Mouse (Mus musculus) adrenal gland (tissue): Measurements from ENCODE around the gene Flt4.
"Not testable (repeated sequence)": the region's sequence is repeated elsewhere in the genome, so short reads cannot be mapped to it uniquely, and the experiment has no call there.

Source experiments
- intact Hi-C: fragments of 180-260 bp; cut with DNase I; formaldehyde crosslinking; loops from one replicate; pipeline ENCODE4 v1.15.1; 2025
- long read RNA-seq, 2 experiments: library from polyadenylated mRNA; unstranded; transcript quantifications; one replicate each; pipeline ENCODE4 v2.0.0; 2020; ENCODE audit warnings: borderline replicate concordance in 1 of 2; ENCODE audit not compliant: insufficient replicate concordance in 1 of 2

The Flt4 gene
- long read RNA-seq, experiment 1 = 0 reads
- long read RNA-seq, experiment 2, partial matches to known transcripts = 2 of 2 reads
- long read RNA-seq, experiment 2, other reads (novel, unspliced or antisense) = 0 of 2 reads

DNA sequence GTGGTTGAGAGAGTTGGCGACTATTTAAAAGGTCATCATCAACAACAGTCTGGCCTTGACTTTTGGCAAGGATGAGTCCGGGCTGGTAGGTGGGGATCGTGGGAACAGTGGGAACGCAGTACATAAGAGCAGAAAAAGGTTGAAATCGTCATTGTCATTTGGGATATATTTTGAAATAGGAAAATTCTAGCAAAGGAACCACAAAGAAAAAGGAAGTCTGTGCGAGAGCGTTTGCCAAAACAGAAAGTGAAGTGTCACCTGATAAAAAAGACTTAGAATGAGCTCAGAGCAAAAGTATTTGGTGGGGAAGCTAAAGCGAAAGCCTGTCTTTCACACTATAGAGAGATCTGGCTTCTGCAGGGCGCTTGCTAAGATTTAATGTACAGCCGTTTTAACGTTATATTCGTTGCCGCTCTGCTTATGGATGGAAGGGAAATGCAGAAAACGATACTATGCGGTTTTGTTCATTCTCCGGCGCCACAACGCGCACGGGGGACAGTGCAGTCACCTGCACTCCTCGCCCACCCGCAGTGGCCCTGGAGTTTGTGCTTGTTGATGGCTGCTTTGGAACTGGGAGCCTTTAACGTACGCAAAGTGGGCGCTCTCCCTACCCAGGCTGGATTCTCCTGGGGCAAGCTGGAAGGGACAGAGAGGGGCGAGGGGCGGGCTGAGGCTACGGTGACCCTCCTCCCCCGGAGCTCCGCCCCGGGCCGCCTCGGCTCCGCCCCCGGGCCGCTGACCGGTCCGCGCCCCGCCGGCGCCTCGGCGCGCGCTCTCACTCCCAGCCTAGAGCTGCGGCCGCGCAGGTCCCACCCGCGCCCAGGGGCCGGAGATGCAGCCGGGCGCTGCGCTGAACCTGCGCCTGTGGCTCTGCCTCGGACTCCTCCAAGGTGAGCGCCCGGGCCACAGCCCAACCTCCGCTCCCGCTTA, at the start of gene Flt4:
Gene Flt4 (plus strand): TSS at position 326 of the 930 bp plus-strand sequence.
- intact Hi-C loops = not testable (repeated sequence)

DNA sequence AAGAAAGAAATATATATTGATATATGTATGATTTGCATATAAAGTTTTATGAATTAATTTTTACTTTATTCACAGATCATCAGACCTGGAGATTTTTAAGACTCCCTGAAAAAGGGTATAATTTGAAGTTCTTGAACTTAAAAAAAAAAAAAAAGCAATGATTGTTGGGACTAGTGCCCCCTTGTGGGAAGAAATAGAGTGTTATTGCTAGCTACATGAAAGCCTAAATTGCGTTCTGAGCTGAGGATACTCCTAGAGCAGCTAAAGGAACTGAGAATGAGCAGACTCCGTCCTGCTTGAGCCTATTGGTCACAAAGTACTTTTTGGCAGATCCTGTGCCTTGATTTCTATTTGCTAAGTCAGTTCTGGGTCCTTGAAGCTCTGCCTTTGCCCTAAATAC, 34.0 kb upstream of the Flt4 start:
- intact Hi-C loops = not testable (repeated sequence)

DNA sequence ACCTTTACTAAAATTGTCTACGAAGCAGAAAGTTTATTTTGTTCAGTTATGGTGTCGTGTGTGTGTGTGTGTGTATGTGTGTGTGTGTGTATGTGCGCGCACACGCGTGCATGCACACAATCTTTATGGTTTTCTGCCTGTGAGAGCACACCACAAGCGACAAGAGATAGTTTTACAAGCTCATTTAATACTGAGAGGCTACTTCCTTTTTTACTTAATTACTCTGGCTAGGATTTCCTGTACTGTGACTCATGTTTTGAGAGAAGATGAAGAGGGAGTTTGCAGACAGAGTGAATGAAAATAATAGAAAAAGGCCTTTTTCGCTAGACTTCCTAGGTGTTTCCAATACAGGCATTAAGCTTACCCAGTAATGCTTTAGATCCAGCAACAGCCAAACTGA, 28.6 kb upstream of the Flt4 start:
- intact Hi-C loops = not testable (repeated sequence)

DNA sequence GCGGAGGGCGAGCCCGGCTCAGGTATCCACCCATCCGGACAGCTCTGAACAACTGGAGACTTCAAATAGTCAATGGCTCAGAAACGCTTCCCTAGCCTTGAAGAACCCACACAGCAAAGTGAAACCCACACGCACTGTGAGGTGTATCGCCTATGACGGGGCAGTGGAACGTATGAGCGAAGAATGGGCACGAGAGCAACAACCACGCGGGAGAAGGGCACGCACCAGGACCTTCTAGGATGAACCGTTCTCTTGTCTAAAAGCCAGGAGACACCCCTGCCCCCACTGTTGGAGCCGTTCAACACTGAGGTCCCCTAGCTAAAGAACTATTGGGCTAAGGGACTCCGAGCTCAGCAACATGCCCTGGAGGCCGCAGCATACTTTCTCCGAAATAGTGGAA, 18.9 kb upstream of the Flt4 start:
- intact Hi-C loops = no loop called here

DNA sequence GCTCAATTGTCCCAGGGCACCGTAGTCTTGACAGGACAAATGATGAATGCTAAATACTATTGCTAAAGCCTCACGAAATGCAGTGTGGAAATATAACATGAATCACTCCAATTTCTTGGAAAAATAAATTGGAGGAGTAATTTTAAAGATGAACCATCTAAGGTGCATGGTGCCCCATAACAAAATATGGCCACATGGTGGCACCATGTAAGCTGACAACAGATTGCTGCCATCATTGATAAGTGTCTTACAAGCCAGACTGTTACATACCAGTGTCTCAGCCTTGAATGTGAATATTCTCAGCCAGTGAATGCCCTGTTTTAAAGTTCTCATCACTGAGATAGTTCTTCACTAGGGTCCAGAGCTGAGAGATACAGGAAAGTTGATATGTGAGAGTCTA, 11.9 kb upstream of the Flt4 start:
- intact Hi-C loops = not testable (repeated sequence)

DNA sequence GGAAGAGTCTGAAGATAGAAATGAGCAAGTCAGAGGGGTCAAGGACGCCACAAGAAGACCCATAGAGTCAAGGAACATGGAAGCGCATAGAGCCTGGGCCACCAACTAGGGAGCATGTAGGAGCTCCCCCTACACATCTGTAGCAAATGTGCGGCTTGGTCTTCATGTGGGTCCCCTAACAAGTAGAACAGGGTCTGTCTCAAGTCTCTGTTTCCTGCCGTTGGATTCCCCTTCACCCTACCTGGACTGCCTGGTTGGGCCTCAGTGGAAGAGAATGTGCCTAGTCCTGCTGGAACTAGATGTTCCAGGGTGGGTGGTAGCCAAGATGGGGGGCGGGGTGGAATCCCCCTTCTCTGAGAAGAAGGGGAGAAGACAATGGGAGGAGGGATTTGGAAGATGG, 757 bp upstream of the Flt4 start:
- intact Hi-C loops = not testable (repeated sequence)

DNA sequence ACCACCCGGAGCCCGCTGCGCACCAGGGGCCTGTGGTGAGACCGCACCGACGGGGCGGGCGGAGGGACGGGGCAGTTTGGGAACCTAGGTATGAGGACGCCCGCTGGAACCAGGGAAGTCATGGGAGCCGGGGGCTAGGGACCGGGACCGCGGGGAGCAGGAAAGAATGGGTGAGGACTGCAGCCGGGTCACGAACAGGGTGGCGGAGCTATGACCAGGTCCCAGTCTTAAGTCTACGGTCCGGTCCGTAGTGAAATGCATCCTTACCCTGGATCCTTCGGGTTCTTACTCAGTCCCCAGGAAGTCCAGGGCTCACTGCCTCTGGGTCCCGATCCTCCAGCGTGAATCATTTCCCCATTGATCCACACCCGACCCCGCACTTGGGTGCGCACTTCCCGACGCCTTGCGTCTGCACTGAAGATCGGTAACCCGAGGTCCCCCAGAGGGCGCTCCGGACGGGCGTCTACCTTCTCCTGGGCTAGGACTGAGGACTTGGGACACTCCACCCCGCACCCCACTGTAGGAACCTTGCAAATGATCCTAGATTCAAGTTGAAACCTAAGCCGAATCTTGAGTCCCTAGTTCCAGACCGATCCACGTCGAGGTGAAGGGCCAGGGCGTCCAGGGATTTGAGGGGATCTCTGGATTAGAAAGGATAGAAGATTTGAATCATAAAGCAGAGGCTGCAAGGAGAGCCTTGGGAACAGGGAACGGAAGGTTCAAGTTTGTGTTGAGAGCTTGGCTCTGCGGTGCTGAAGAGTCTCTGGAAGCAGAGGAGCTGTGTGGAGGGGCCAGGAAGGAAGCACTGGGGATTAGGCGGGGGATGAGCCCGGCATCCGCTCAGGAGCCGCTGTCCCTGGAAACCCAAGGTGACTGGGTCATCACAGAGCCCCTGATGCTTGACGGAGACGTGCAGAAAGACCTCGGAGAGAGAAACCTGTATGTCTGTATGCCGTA, 1.1 kb downstream of the Flt4 start:
- intact Hi-C loops = not testable (repeated sequence)

DNA sequence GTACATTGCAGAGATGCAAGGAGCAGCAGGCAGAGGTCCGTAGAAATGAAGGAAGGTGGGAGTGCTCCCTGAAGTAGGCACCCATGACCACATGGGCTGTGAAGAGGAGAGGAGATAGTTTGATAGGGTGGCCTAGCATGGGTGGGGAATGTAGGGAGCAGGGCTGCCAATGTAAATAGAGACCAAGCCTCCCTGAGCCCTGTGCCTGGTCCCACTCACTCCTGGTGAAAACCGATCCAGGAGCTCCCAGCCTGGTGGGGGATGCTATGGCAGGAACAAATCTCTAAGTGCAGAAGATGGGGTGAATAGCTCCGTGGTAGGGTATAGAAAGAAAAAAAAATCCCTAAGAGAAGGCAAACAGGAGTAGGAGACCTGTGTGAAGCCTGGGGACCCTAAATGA, 2.3 kb downstream of the Flt4 start:
- intact Hi-C loops = not testable (repeated sequence)

DNA sequence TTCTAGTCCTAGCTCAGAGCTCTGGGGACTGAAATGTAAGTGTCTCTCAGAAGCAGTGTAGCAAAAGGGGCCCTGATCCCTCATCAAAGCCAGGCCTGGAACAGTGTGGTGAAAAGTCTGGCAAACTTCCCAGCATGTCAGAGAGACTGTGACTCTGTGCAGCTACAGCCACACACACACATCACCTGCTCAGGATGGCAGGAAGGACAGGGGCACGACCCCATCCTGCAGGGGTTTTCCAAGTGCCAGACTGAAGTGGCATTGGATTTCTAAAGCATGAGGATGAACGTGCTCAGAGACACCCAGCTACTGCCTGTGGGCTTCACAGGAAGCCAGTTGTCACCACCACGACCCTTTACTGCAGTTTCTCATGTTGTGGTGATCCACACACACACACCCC, 3.1 kb downstream of the Flt4 start:
- intact Hi-C loops = no loop called here

DNA sequence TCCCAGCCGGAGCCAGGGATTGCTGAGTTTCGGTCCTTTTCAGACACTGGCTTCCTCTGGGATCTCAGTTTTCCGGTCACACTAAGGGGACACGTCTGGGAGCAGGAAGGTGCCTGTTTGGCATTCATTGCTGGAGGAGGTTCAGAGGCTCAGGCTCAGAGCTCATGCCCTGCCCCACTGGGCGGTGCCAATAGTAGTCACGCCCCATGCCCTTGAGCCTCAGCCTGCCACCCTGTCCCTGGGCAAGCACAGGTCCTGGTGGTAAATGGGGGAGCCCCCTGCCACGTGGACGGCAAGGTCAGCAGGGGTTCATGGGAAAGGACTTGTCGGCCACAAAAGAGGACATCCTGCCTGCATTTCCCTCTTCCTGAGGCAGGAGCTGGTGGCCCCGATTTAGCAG, 4.3 kb downstream of the Flt4 start:
- intact Hi-C loops = no loop called here

DNA sequence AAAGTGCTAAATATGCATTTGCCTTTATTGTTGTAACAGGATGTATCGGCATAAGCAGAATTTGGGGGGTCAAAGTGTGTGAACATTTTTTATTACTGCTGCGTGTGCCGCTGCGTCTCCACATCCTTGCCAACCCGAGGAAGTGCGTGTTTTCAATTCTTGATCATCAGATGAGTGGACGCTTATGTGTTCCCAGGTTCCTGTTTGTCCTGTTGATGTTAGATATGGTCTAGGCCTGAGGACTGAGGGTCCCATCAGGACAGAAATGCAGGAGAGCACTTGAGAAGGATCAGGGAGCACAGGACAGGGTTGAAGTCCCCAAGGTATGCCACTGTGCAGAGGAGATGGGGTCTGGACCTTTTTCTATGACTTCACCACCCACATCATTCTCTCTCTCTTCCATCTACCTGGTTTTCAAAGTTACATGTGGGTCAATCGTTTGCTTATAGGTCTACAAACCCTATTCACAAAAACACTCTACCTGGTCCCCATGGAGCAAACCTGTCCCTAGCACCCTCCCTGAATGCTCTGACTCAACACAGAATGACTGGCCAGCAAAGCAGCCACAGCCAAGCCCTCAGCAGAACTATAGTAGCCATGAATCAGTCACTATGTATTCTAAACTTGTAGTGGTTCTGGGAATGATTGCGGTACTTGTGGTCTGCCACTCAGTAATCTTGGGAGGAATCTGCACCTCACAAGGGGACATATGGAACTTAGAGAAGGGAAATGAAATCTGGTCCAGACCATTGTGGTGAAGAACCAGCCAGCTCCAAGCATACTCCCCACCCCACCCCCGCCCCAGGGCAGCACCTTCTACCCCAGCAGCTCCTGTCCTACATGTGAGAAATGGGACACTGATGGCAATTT, 7.0 kb downstream of the Flt4 start:
- intact Hi-C loops = no loop called here

DNA sequence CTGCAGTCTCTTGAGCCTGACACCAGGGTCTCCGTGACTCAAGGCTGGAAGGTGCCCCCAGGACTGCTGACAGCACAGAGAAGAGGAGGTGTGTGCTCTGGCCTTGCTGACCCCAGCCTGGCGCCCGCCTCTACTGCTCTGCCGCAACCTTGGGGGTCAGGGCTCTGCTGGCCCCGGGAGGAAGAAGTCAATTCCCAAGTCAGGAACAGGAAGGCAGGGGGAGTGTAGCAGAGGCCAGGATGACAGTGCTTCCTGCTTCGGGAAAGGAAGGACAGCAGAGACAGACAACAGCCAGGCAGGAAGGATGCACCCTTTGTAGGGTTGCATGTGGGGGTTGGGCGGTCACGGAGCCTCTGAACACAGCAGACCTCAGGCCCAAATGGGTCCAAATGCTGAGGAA, 9.4 kb downstream of the Flt4 start:
- intact Hi-C loops = no loop called here

DNA sequence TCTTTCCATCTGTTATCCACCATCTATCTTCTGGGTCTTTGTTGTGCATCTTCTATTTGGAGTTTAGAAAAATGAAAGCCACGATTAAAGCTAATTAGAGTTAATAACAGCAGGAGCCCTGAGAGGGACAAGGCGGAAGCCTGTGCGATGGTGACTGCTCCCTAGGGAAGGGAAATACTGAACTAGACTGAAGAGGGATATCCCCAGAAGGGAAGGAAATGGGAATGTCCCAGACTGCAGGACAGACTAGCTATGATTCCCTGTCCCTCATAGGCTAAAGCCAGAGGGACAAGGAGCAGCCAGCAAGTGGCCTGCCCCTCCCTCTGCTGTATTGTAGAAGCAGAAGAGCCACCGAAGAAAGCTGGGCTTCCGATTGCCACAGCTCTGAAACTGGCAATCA, 12.9 kb downstream of the Flt4 start:
- intact Hi-C loops = no loop called here

DNA sequence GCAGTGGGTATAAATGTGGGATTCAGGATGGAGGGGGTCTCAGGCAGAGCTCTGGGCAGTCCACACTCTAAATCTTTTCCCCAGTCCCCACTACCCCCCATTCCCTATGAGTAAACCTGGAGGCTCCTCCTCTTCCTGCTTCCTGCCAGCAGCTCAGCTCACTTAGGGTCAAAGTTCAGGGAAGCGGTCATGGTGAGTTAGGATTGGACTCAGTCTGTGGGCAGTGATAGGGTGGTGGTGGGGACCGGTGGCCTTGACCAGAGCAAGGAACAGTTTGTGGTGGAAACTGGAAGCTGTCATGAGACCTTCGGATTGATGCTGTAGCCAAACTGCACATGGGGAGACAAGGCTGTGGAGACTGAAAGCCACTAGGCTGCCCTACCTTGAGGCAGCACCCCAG, 15.1 kb downstream of the Flt4 start:
- intact Hi-C loops = no loop called here

DNA sequence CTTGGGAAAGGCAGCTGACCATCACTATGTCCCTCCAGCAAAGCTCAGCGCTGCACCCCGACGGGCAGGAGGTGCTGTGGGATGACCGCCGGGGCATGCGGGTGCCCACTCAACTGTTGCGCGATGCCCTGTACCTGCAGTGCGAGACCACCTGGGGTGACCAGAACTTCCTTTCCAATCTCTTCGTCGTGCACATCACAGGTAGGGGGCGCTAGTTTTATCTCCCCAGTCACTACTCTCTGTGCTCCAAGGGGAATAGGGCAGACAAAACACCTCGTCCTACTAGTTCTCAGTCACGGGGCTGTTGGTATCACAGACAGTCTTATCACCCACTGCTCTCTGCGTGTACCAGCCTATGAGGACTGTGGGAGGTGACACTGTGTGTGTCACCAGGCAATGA, 16.8 kb downstream of the Flt4 start:
- intact Hi-C loops = no loop called here

DNA sequence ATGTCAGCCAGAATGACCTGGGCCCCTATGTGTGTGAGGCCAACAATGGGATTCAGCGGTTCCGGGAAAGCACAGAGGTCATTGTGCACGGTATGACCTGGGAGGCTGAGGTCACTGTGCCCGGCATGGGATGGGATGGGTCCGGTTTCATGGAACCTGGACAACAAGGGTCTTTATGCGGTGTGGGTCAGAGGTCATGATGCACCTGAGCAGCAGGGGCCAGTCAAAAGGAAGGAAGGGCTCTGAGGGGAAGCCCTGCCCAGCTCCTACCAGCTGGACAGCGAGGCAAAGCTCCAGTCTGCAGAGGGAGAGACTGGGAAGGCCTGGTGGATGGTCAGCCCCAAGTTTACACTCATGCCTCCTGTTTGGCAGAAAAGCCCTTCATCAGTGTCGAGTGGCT, 17.7 kb downstream of the Flt4 start:
- intact Hi-C loops = no loop called here

DNA sequence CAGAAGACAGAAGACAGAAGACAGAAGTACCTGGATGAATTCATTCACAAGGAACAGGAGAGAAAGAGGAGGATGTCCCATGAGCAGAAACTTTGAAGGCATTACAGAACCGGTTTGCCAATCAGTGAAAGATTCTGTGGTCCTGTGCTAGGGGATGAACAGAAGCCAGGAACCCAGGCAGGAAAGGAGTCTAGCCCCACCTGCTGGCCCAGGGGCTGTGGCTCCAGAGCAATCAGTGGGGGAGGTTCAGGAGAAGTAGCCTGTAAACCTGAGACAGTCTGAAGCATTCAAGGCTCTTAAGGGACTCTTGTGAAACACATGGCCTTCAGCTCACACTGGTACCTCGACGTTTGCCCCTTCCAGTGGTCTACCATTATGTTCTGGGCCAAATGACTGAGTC, 22.1 kb downstream of the Flt4 start:
- intact Hi-C loops = no loop called here

DNA sequence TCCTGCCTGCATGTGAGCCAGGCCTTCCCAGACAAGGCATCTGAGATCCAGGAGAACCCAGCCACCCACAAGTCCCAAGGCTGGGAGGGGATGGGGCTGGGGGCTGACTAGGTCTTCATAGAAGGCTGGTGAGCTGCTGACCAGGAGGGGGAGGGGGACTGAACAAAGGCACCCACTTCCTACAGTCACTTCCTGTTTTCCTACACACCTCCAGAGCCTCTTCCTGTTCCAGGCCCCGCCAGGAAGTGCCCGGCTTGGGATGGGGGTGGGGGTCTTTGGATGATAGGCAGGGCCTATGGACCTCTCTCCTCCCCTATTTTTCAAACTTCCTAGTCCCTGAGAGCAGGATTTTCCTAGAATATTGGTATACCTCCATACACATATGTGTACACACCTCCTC, 23.2 kb downstream of the Flt4 start:
- intact Hi-C loops = no loop called here

DNA sequence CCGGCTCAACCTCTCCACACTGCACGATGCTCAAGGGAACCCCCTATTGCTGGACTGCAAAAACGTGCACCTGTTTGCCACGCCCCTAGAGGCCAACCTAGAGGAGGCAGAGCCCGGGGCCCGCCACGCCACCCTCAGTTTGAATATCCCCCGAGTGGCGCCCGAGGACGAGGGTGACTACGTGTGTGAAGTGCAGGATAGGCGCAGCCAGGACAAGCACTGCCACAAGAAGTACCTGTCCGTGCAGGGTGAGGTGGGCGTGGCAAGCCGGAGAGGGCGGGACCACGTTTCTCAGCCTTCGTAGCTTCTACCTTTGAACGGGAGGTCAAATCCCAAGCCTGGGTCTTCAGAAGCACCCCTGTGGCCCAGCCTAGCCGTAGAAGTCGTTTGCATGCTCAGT, 25.0 kb downstream of the Flt4 start:
- intact Hi-C loops = no loop called here

DNA sequence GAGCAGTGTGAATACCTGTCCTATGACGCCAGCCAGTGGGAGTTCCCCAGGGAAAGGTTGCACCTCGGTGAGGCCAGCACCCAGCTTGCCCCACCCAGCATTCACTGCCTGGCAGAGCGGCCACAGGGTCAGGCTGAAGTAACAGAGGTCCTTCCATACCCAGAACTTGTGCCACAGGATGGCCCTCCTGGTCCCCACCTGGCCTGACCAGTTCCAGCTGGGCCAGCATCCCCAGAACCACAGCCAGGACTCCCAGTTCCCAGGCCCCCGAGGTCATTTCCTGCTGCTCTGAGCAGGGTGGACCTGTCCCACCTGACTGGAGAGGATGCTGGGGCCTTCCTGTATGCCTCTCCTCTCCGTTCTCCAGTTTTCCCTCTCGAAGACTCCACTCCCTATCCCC, 26.6 kb downstream of the Flt4 start:
- intact Hi-C loops = no loop called here

DNA sequence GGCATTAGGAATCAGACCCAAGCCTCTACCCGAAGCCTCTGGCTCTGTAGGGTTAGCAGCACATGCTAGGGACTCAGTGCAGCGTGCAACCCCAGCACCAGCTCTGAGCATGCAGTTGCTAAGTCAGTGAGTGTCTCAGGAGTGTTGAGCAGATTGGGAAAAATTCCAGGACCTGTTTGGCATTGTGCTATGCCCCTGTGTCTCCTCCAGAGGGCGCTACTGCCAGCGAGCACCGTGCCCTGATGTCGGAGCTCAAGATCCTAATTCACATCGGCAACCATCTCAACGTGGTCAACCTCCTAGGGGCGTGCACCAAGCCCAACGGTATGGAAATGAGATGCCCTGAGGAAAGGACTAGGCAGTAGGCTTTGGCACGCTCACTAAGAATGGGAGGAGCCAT, 27.4 kb downstream of the Flt4 start:
- intact Hi-C loops = no loop called here
